Mouse (Mus musculus) heart, adult 2 months (tissue): Measurements from ENCODE around the gene Odf3l1. TPM values are rescaled to one million over a fixed set of nuclear protein-coding genes. Genes with fewer than 3 reads are reported as not detected.

ENCODE experiments used
- DNase-seq, 2 experiments: peaks; one replicate each; pipeline ENCODE4 v3.0.0; 2021
- H3K27ac ChIP-seq: fragments of 200-600 bp; 2 replicates; pipeline ENCODE4 v1.8.1; 2022
- H3K27me3 ChIP-seq: fragments of 200-500 bp; 2 replicates; pipeline ENCODE4 v1.6.1; 2012; ENCODE audit warnings: mild to moderate bottlenecking, low read length, inconsistent platforms, mixed read lengths; ENCODE audit not compliant: control insufficient read depth, insufficient read depth
- H3K36me3 ChIP-seq: fragments of 200-500 bp; 2 replicates; pipeline ENCODE4 v1.6.1; 2012; ENCODE audit warnings: low read length, inconsistent platforms; ENCODE audit not compliant: control insufficient read depth, insufficient read depth
- H3K4me1 ChIP-seq: fragments of 200-500 bp; 2 replicates; pipeline ENCODE4 v1.6.1; 2011; ENCODE audit warnings: low read length; ENCODE audit not compliant: control insufficient read depth, insufficient read depth
- H3K4me3 ChIP-seq: fragments of 200-600 bp; 2 replicates; pipeline ENCODE4 v1.8.1; 2022
- H3K79me2 ChIP-seq: fragments of 200-500 bp; replicated peaks from 2 replicates; pipeline ENCODE4 v1.6.1; 2012; ENCODE audit warnings: mild to moderate bottlenecking, inconsistent platforms, low read length, moderate library complexity, mixed read lengths; ENCODE audit not compliant: control insufficient read depth, insufficient read depth
- H3K9ac ChIP-seq: fragments of 200-500 bp; 2 replicates; pipeline ENCODE4 v1.6.1; 2012; ENCODE audit warnings: low read depth, mild to moderate bottlenecking, control low read depth, inconsistent platforms, low read length, mixed read lengths
- CTCF ChIP-seq: fragments of 200-600 bp; IDR thresholded peaks from 2 replicates; pipeline ENCODE4 v1.8.1; 2022; ENCODE audit warnings: antibody characterized with exemption, mild to moderate bottlenecking, moderate library complexity
- EP300 ChIP-seq: fragments of 200-500 bp; IDR thresholded peaks from 2 replicates; pipeline ENCODE4 v1.6.1; 2011; ENCODE audit warnings: low read depth, low read length, control low read depth; ENCODE audit not compliant: insufficient read depth
- POLR2A ChIP-seq: fragments of 200-500 bp; IDR thresholded peaks from 2 replicates; pipeline ENCODE4 v1.6.1; 2011; ENCODE audit warnings: mild to moderate bottlenecking, low read depth, low read length, control low read depth; ENCODE audit not compliant: insufficient read depth
- WGBS: fragments of 180-500 bp; shearing (Covaris S2); methylation state at CpG from one replicate; pipeline ENCODE4 v1.1.7; 2018; 5-methylcytosine and 5-hydroxymethylcytosine counted together
- intact Hi-C: fragments of 180-260 bp; cut with DNase I; formaldehyde crosslinking; loops from one replicate; pipeline ENCODE4 v1.15.1; 2025
- polyA plus RNA-seq: library from polyadenylated mRNA; depleted of rRNA; stranded (reverse); fragments of >200 nt; gene quantifications from 2 replicates; pipeline ENCODE4 v1.2.3, GENCODE M21; 2012
- total RNA-seq, 2 experiments: library from RNA; stranded (reverse); gene quantifications; 2 replicates each; pipeline ENCODE4 v1.2.3; 2021

Odf3l1 gene
- total and polyA plus RNA-seq, 3 experiments = 1.5 TPM; not detected in 2

DNA sequence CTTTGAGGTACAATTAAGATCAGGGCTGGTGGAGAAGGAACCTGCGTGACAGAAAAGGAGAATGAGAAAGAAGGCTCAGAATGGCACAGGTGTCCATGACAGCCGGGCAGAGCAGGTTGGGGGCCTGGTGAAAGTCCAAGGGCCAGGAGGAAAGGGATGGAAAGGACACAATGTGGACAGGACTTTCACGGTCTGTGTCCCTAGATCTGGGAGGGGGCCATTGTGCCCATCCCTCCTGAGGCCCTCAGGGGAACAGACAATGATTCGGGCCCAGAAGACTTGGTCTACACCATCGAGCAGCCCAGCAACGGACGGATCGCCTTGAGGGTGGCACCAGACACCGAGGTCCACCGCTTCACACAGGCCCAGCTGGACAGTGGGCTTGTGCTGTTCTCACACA is 27.6 kb upstream of the Odf3l1 start:
- TF ChIP-seq POLR2A (no peak), CTCF (no peak), EP300 (no peak)
- DNase-seq = no peak
- no peak overlapping the region for H3K27ac ChIP-seq
- H3K9ac ChIP-seq = no peak overlapping the region
- intact Hi-C loops = loop anchor here (2.0 kb wide), 1 partner anchor 329 kb away; no protein-coding TSS in a partner anchor
- H3K27me3 ChIP-seq = peaks cover 2% of the 10 kb centered on the region; the same call in 1 of the 2 replicates
- H3K79me2 ChIP-seq = no peaks in the 10 kb centered on the region
- no peaks in the 10 kb centered on the region for H3K36me3 ChIP-seq
- no peak overlapping the region for H3K4me3 ChIP-seq
- WGBS = 94% methylated on average over 10 of the region's 10 CpGs
- H3K4me1 ChIP-seq = 0 out of 2 replicates have a peak, but pooled peaks cover 1% of the 10 kb centered on the region

GRCm38 (mm10) chr9:56891517-56892011 is 27.1 kb upstream of the Odf3l1 start:
- no peaks in the 10 kb centered on the region for H3K36me3 ChIP-seq
- intact Hi-C loops = loop anchor here (2.0 kb wide), 4 partner anchors 33 to 329 kb away; partner anchors contain the start of genes Man2c1 and Snupn
- H3K9ac ChIP-seq = peak overlapping the region; percentile 32; the same call in 1 of the 2 replicates

DNA sequence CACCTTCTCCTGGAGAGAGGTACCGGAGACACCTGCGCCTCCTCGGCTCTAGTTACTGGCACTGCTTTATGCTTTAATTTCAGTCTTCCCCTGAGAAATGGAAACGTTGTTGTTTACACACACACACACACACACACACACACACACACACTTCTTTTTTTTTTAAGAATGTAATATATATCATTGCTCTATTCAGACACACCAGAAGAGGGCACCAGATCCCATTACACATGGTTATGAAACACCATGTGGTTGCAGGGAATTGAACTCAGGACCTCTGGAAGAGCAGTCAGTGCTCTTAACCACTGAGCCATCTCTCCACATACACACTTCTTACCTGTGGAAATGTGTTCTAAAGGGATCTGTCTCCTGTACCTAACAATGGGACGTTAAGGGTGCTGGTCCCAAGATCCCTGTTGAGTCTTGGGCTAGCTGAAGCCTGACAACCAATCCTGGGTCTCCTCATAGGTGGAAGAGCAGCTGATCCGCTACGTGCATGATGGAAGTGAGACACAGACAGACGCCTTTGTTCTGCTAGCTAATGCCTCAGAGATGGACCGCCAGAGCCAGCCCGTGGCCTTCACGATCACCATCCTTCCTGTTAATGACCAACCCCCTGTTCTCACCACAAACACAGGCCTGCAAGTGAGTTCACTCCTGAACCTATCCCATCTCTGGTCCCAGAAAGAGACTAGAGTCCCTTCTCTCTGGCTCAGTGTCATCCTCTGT is 26.2 kb upstream of the Odf3l1 start:
- no peak overlapping the region for H3K4me3 ChIP-seq
- H3K79me2 ChIP-seq = no peaks in the 10 kb centered on the region
- intact Hi-C loops = loop anchor here (2.0 kb wide), 3 partner anchors 34 to 240 kb away; partner anchors contain the start of genes Man2c1 and Snupn
- 70% methylated on average over 11 of the region's 11 CpGs for WGBS
- H3K4me1 ChIP-seq = 0 out of 2 replicates have a peak, but pooled peaks cover 1% of the 10 kb centered on the region
- H3K9ac ChIP-seq = no peak overlapping the region
- no peak for TF ChIP-seq POLR2A
- TF ChIP-seq EP300 = no peak
- TF ChIP-seq CTCF = no peak
- peaks cover 2% of the 10 kb centered on the region for H3K27me3 ChIP-seq
- H3K27ac ChIP-seq = no peak overlapping the region
- H3K36me3 ChIP-seq = no peaks in the 10 kb centered on the region
- DNase-seq = no peak

More at GRCm38 (mm10) chr9:56891517-56892011, 27.1 kb upstream of the Odf3l1 start:
- H3K27ac ChIP-seq = no peak overlapping the region
- 39% methylated on average over 12 of the region's 12 CpGs for WGBS
- no peak overlapping the region for H3K4me3 ChIP-seq
- TF ChIP-seq CTCF = peak; percentile 95
- TF ChIP-seq POLR2A = no peak
- TF ChIP-seq EP300 = peak; percentile 73; the same call in 1 of the 2 replicates
- peak; percentile 68 for DNase-seq
- peaks cover 2% of the 10 kb centered on the region; the same call in 1 of the 2 replicates for H3K27me3 ChIP-seq
- H3K4me1 ChIP-seq = 0 out of 2 replicates have a peak, but pooled peaks cover 1% of the 10 kb centered on the region
- H3K79me2 ChIP-seq = no peaks in the 10 kb centered on the region

GRCm38 (mm10) chr9:56889817-56890216 is 25.3 kb upstream of the Odf3l1 start:
- Histone ChIP-seq H3K9ac (no peak overlapping the region), H3K27ac (no peak overlapping the region), H3K79me2 (no peaks in the 10 kb centered on the region), H3K27me3 (peaks cover 2% of the 10 kb centered on the region), H3K4me3 (no peak overlapping the region), H3K36me3 (no peaks in the 10 kb centered on the region), H3K4me1 (0 out of 2 replicates have a peak, but pooled peaks cover 1% of the 10 kb centered on the region)
- intact Hi-C loops = loop anchor here (1.0 to 2.0 kb wide), 5 partner anchors 35 to 241 kb away; partner anchors contain the start of genes Man2c1 and Snupn
- TF ChIP-seq CTCF (peak; percentile 90), EP300 (peak; percentile 77; the same call in 1 of the 2 replicates), POLR2A (no peak)
- WGBS = 27% methylated on average over 14 of the region's 14 CpGs
- peak; percentile 60 to 61 for DNase-seq

GRCm38 (mm10) chr9:56887581-56887980 is 23.1 kb upstream of the Odf3l1 start:
- 84% methylated on average over 16 of the region's 16 CpGs for whole genome bisulfite sequencing
- Histone ChIP-seq H3K9ac (no peak overlapping the region), H3K4me1 (peaks cover 6% of the 10 kb centered on the region), H3K36me3 (no peaks in the 10 kb centered on the region), H3K4me3 (no peak overlapping the region), H3K27ac (no peak overlapping the region), H3K79me2 (no peaks in the 10 kb centered on the region), H3K27me3 (peaks cover 2% of the 10 kb centered on the region)
- TF ChIP-seq POLR2A = no peak
- TF ChIP-seq CTCF = no peak
- DNase-seq = no peak
- intact Hi-C loops = no loop called here

- DNase-seq = no peak
- Histone ChIP-seq H3K27ac (no peak overlapping the region), H3K9ac (no peak overlapping the region), H3K4me1 (peaks cover 12% of the 10 kb centered on the region), H3K36me3 (no peaks in the 10 kb centered on the region), H3K27me3 (peaks cover 2% of the 10 kb centered on the region), H3K4me3 (no peak overlapping the region), H3K79me2 (no peaks in the 10 kb centered on the region)
- intact Hi-C loops = no loop called here
- no peak for TF ChIP-seq POLR2A
- no peak for TF ChIP-seq CTCF
- TF ChIP-seq EP300 = no peak
- WGBS = 89% methylated on average over 15 of the region's 15 CpGs
Observed at GRCm38 (mm10) chr9:56886601-56887000, 22.1 kb upstream of the Odf3l1 start.
